Mouse (Mus musculus): ENCODE data around the gene Gpx1. TPM values are rescaled to one million over a fixed set of nuclear protein-coding genes. Genes with fewer than 3 reads are reported as not detected.
A peak's percentile ranks its signal among the peaks of the same experiment; 100 is the strongest.

Gpx1 gene
- polyA plus RNA-seq, 1 experiment from 2014 or later = 1,067 TPM

DNA sequence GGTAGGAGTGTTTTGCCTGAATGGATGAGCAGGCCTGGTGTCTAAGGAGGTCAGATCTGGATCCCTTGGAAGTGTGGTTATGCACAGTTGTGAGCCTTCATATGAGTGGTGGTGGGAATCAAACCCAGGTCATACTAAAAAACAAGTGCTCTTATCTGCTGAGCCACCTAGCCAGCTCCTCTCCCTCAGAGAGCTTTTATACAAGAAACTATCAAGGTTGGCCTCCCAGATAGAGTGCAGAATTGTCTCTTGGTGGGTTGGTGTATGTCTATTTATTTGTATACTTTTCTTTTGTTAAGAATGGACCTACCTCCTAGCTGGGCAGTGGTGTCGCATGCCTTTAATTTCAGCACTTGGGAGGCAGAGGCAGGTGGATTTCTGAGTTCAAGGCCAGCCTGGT is 5.1 kb downstream of the Gpx1 start:
- no peak overlapping the region for H3K4me3 ChIP-seq (replicated peaks; ENCODE audit: low read length)
- H3K27ac ChIP-seq (ENCODE audit: low read length) = peak overlapping the region; percentile 99; the same call in 1 of the 2 replicates
- WGBS = 90% methylated on average over 1 of the region's 1 CpGs
- no peak for ATAC-seq (ENCODE audit: insufficient read depth, low FRiP score)
- no peak overlapping the region for H3K9ac ChIP-seq (ENCODE audit: low read length)
- no peaks in the 10 kb centered on the region for H3K9me3 ChIP-seq (replicated peaks; ENCODE audit: control insufficient read depth, low read length)
- peaks cover 48% of the 10 kb centered on the region for H3K4me1 ChIP-seq (ENCODE audit: control insufficient read depth, insufficient read depth, low read length)
- no peaks in the 10 kb centered on the region for H3K36me3 ChIP-seq (ENCODE audit: control insufficient read depth, insufficient read depth, low read length)
- no peaks in the 10 kb centered on the region for H3K27me3 ChIP-seq (ENCODE audit: control insufficient read depth, insufficient read depth, low read length)
- no peak overlapping the region for H3K4me2 ChIP-seq (ENCODE audit: low read depth, low read length)

DNA sequence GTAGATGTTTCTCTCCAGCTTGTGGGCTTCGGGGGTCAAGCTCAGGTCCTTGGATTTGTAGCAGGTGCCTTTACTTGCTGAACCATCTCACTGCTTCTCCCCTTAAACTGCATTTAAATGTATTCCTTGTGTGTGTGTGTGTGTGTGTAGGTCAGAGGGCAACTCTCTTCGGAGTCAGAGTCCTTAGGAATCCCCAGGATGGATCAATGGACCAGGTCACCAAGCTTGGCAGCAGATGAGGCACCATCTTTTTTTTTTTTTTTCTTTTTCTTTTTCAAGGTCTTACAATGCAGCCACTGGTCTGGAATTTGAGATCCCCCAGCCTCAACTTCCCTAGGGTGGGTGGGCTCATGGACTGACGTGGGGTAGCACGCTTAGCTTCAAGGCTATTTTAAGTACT is 5.8 kb downstream of the Gpx1 start:
- no peaks in the 10 kb centered on the region for H3K9me3 ChIP-seq (replicated peaks; ENCODE audit: control insufficient read depth, low read length)
- H3K4me2 ChIP-seq (ENCODE audit: low read depth, low read length) = no peak overlapping the region
- H3K9ac ChIP-seq (ENCODE audit: low read length) = no peak overlapping the region
- H3K4me1 ChIP-seq (ENCODE audit: control insufficient read depth, insufficient read depth, low read length) = peaks cover 50% of the 10 kb centered on the region
- 88% methylated on average over 4 of the region's 4 CpGs for WGBS
- no peak for ATAC-seq (ENCODE audit: insufficient read depth, low FRiP score)
- no peaks in the 10 kb centered on the region for H3K27me3 ChIP-seq (ENCODE audit: control insufficient read depth, insufficient read depth, low read length)
- H3K27ac ChIP-seq (ENCODE audit: low read length) = no peak overlapping the region
- no peak overlapping the region for H3K4me3 ChIP-seq (replicated peaks; ENCODE audit: low read length)
- no peaks in the 10 kb centered on the region for H3K36me3 ChIP-seq (ENCODE audit: control insufficient read depth, insufficient read depth, low read length)

DNA sequence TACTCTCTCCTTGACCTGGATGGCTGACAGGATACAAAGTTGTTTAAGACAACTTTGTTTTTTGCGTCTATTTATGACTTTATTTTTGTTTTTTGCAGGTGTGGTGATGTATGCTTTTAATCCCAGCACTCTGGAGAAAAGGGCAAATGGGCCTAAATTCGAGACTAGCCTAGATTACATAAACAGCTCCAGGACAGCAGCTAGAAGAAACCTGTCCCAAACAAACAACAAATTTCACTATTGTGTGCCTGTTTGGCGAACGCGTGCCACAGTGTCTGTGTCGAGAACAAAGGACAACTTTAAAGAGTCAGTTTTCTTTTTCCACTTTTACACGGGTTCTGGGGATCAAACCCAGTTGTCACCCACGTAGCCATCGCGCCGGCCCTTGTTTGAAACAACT is 8.3 kb downstream of the Gpx1 start:
- H3K4me3 ChIP-seq (replicated peaks; ENCODE audit: low read length) = peak overlapping the region; percentile 96
- H3K4me2 ChIP-seq (ENCODE audit: low read depth, low read length) = peak overlapping the region; percentile 63
- peaks cover 25% of the 10 kb centered on the region for H3K4me1 ChIP-seq (ENCODE audit: control insufficient read depth, insufficient read depth, low read length)
- peak overlapping the region; percentile 95 for H3K9ac ChIP-seq (ENCODE audit: low read length)
- peaks cover 10% of the 10 kb centered on the region; the same call in 1 of the 2 replicates for H3K36me3 ChIP-seq (ENCODE audit: control insufficient read depth, insufficient read depth, low read length)
- no peak for ATAC-seq (ENCODE audit: insufficient read depth, low FRiP score)
- 3% methylated on average over 11 of the region's 11 CpGs for WGBS
- no peaks in the 10 kb centered on the region for H3K9me3 ChIP-seq (replicated peaks; ENCODE audit: control insufficient read depth, low read length)
- peak overlapping the region; percentile 97 for H3K27ac ChIP-seq (ENCODE audit: low read length)
- no peaks in the 10 kb centered on the region for H3K27me3 ChIP-seq (ENCODE audit: control insufficient read depth, insufficient read depth, low read length)

DNA sequence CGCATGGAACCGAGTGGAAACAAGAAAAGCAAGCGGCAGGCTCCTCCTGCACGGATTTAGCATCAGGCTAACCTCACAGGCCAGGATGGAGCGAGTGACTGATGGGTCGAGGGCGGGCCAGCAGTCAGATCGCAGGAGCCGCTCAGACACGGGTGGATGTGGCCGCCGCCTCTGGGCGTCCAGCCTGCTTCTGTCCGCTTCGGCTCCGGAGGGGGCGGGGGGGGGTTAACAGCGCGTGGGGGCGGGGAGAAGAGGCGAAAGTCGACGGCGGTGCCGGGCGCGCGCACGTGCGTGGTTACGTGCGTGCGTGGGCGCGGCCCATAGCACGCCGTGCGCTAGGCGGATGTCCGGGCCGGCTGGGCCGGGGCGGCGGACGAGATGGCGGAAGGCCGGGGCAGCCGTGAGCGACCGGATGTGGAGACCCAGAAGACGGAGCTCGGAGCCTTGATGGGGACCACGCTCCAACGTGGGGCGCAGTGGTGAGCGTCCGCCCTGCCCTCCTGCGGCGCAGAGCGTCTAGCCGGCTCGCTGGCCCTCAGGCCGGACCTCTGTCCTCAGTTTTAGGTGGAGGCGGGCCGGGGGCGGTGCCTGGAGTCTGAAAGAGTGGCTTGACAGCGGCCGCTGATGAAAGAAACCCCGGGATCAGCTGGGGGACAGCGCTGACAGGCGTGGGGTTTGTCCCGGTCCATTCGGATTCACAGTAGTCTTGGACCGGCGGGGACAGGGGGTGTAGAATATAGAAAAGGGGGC is 9.0 kb downstream of the Gpx1 start, which contains the start of gene Usp4:
Gene Usp4 (plus strand): TSS at position 314 of the 750 bp plus-strand sequence.
- Histone ChIP-seq H3K4me1 (ENCODE audit: control insufficient read depth, insufficient read depth, low read length) (peaks cover 20% of the 10 kb centered on the region), H3K36me3 (ENCODE audit: control insufficient read depth, insufficient read depth, low read length) (peaks cover 10% of the 10 kb centered on the region; the same call in 1 of the 2 replicates), H3K9ac (ENCODE audit: low read length) (peak within 1 kb of the TSS; percentile 95), H3K4me2 (ENCODE audit: low read depth, low read length) (peak within 1 kb of the TSS; percentile 64), H3K4me3 (replicated peaks; ENCODE audit: low read length) (peak within 1 kb of the TSS; percentile 96), H3K27me3 (ENCODE audit: control insufficient read depth, insufficient read depth, low read length) (no peaks in the 10 kb centered on the region), H3K27ac (ENCODE audit: low read length) (peak within 1 kb of the TSS; percentile 97), H3K9me3 (replicated peaks; ENCODE audit: control insufficient read depth, low read length) (no peaks in the 10 kb centered on the region)
- WGBS = under 1% methylated on average over 75 of the region's 75 CpGs
- peak; percentile 94 for ATAC-seq (ENCODE audit: insufficient read depth, low FRiP score)

DNA sequence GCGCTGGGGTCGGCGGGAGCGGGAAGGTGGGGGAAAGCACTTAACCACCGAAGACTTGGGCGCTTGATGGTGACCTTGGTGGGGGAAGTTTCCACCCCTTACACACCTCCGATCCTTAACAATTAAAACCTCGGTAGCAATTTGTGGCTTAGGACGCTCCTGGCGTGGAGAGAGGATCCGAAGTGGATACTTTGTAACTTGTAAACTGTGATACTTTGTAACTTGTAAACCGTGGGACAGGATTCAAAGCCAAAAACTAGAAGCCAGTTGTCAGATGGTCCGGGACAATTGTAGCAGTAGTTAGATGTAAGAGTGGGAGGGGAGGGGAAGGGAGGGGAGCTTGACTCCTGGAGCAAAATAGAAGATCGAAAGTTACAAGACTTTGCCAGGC is 9.6 kb downstream of the Gpx1 start:
- Histone ChIP-seq H3K4me1 (ENCODE audit: control insufficient read depth, insufficient read depth, low read length) (peaks cover 18% of the 10 kb centered on the region), H3K27ac (ENCODE audit: low read length) (peak overlapping the region; percentile 97), H3K9ac (ENCODE audit: low read length) (peak overlapping the region; percentile 95), H3K9me3 (replicated peaks; ENCODE audit: control insufficient read depth, low read length) (no peaks in the 10 kb centered on the region), H3K36me3 (ENCODE audit: control insufficient read depth, insufficient read depth, low read length) (peaks cover 10% of the 10 kb centered on the region; the same call in 1 of the 2 replicates), H3K4me3 (replicated peaks; ENCODE audit: low read length) (peak overlapping the region; percentile 96), H3K27me3 (ENCODE audit: control insufficient read depth, insufficient read depth, low read length) (no peaks in the 10 kb centered on the region), H3K4me2 (ENCODE audit: low read depth, low read length) (peak overlapping the region; percentile 64)
- WGBS = 3% methylated on average over 14 of the region's 14 CpGs
- no peak for ATAC-seq (ENCODE audit: insufficient read depth, low FRiP score)

DNA sequence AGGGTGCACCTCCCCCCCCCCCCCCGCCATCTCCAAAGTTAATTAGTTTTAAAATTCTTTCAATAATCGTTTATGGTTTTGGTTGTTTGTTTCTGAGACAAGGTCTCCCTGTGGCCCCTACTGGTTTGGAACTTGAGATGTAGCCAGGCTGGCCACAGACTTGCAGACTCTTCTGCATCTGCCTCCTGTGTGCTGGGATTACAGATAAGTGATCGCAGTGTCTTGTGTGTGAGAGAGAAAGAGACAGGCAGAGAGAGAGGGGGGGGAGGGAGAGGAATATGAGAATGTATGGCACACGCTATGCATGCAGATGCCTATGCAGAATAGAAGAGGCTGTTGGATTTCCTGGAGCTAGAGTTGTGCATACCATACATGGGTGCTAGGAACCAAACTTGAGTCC is 11.0 kb downstream of the Gpx1 start:
- Histone ChIP-seq H3K4me3 (replicated peaks; ENCODE audit: low read length) (no peak overlapping the region), H3K27me3 (ENCODE audit: control insufficient read depth, insufficient read depth, low read length) (no peaks in the 10 kb centered on the region), H3K27ac (ENCODE audit: low read length) (no peak overlapping the region), H3K4me1 (ENCODE audit: control insufficient read depth, insufficient read depth, low read length) (peaks cover 13% of the 10 kb centered on the region), H3K4me2 (ENCODE audit: low read depth, low read length) (no peak overlapping the region), H3K9ac (ENCODE audit: low read length) (no peak overlapping the region), H3K9me3 (replicated peaks; ENCODE audit: control insufficient read depth, low read length) (no peaks in the 10 kb centered on the region), H3K36me3 (ENCODE audit: control insufficient read depth, insufficient read depth, low read length) (peaks cover 10% of the 10 kb centered on the region)
- no peak for ATAC-seq (ENCODE audit: insufficient read depth, low FRiP score)
- 87% methylated on average over 4 of the region's 4 CpGs for WGBS

DNA sequence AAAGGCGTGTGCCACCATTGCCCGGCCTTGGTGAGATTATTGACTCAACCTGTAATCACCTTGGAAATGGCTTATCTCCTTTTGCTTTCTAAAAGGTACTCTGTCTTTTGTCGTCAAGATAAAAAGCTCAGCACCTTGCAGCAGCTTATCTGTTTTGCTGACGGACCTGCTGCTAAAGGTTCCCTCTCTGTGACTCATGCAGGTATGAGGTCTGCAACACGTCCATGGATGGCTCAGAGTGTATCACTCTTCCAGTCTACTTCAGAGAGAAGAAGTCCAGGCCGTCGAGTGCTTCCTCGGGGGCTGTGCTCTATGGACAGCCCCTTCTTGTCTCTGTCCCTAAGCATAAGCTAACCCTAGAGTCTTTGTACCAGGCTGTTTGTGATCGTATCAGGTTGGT is 39.5 kb downstream of the Gpx1 start:
- Histone ChIP-seq H3K9me3 (replicated peaks; ENCODE audit: control insufficient read depth, low read length) (no peaks in the 10 kb centered on the region), H3K27me3 (ENCODE audit: control insufficient read depth, insufficient read depth, low read length) (no peaks in the 10 kb centered on the region), H3K27ac (ENCODE audit: low read length) (no peak overlapping the region), H3K4me1 (ENCODE audit: control insufficient read depth, insufficient read depth, low read length) (no peaks in the 10 kb centered on the region), H3K4me2 (ENCODE audit: low read depth, low read length) (no peak overlapping the region), H3K36me3 (ENCODE audit: control insufficient read depth, insufficient read depth, low read length) (peaks cover 37% of the 10 kb centered on the region), H3K4me3 (replicated peaks; ENCODE audit: low read length) (no peak overlapping the region), H3K9ac (ENCODE audit: low read length) (no peak overlapping the region)
- 63% methylated on average over 9 of the region's 9 CpGs for WGBS
- ATAC-seq (ENCODE audit: insufficient read depth, low FRiP score) = 0 out of 2 replicates have a peak, but pooled peaks have one; percentile 37

DNA sequence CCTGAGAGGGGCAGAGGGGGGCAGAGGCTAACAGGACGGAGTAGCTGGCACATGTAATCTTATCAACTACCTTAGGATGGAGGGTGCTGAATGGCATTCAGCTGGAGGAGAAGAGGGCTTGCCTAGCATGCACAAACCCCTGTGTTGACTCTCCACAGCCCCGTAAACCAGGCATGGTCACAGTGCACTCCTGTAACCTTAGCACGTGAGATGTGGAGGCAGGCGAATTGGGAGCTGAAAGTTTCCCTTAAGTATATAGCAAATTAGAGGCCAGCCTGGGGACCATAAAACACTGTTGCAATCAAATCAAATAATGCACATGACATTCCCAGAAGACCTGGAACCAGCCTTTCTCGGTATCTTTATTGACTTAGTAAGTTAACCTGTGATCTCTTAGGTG is 40.0 kb downstream of the Gpx1 start:
- Histone ChIP-seq H3K27ac (ENCODE audit: low read length) (no peak overlapping the region; the same call in 1 of the 2 replicates), H3K4me2 (ENCODE audit: low read depth, low read length) (no peak overlapping the region), H3K4me1 (ENCODE audit: control insufficient read depth, insufficient read depth, low read length) (no peaks in the 10 kb centered on the region), H3K4me3 (replicated peaks; ENCODE audit: low read length) (no peak overlapping the region), H3K27me3 (ENCODE audit: control insufficient read depth, insufficient read depth, low read length) (no peaks in the 10 kb centered on the region), H3K36me3 (ENCODE audit: control insufficient read depth, insufficient read depth, low read length) (peaks cover 35% of the 10 kb centered on the region), H3K9ac (ENCODE audit: low read length) (no peak overlapping the region), H3K9me3 (replicated peaks; ENCODE audit: control insufficient read depth, low read length) (no peaks in the 10 kb centered on the region)
- no peak; the same call in 1 of the 2 replicates for ATAC-seq (ENCODE audit: insufficient read depth, low FRiP score)
- WGBS = 81% methylated on average over 5 of the region's 5 CpGs

DNA sequence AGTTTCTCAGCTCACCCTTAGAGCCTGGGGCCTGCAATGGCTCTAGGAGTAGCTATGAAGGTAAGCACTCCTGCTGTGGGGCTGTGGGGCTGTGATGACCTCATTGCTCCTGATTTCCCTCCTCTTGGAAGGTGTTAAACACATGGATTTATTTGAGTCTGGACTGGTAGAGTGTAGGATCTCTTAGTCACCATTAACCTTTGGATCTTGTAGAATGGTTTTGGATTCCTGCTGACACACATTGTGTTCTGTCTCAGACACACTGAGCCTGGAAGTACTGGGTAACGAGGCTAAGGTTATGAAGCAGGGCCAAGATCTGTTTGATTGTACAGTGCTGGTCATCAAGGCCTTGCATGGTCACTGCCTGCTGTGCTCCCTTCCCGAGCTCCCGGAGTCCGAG is 40.6 kb downstream of the Gpx1 start:
- Histone ChIP-seq H3K9me3 (replicated peaks; ENCODE audit: control insufficient read depth, low read length) (no peaks in the 10 kb centered on the region), H3K4me3 (replicated peaks; ENCODE audit: low read length) (no peak overlapping the region), H3K4me1 (ENCODE audit: control insufficient read depth, insufficient read depth, low read length) (no peaks in the 10 kb centered on the region), H3K4me2 (ENCODE audit: low read depth, low read length) (no peak overlapping the region), H3K27ac (ENCODE audit: low read length) (no peak overlapping the region; the same call in 1 of the 2 replicates), H3K9ac (ENCODE audit: low read length) (no peak overlapping the region), H3K36me3 (ENCODE audit: control insufficient read depth, insufficient read depth, low read length) (peaks cover 29% of the 10 kb centered on the region), H3K27me3 (ENCODE audit: control insufficient read depth, insufficient read depth, low read length) (no peaks in the 10 kb centered on the region)
- ATAC-seq (ENCODE audit: insufficient read depth, low FRiP score) = no peak
- whole genome bisulfite sequencing = 82% methylated on average over 4 of the region's 4 CpGs

All from stomach, embryonic 16.5 days (tissue).